Mouse (Mus musculus): ENCODE data around the gene Ythdc1.
"Not testable (repeated sequence)": the region's sequence is repeated elsewhere in the genome, so short reads cannot be mapped to it uniquely, and the experiment has no call there.

The Ythdc1 gene

DNA sequence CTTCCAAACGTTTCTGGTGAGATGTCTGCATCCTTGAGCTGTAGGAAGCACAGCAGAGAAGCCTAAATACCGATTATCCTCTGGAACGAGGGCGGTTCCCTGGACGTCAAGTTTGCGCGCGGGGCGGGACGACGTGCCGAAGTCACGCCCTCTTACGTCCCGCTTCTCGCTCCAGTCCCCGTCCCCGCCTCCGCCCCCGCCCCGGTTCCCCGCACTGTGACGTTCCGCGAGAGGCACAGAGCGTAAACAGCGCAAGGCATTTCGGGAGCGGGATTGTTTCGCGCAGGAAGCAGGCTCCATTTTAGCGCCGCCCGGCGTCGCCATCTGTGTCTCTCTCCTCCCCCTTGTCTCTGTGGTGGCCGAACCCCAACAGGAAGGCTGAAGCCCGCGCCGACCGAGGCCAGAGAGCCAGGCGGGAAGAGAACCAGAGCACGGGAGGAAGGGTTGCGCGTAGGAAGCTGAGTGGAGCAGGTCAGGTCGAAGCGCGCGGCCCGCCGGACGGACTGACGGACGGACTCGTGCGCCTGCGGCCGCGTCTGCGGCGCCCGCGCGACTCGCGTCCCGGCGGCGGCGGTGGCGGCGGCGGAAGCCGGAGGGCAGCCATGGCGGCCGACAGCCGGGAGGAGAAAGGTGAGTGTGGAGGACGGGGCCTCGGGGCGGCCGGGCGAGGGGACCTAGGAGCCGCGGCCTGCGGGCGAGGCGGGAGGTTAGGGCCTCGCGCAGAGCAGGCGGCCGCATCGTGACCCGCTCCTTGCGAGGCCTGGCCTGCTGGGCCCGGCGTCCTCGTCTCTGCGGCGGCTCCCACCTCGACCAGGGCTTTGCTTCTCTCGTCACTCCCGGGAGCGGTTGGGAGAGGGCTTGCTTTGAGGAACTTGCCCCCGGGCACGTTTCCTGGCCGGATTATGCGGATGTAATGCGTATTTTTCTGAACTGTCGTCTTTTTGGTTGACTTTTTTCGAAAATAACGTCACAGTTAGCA, at the start of gene Ythdc1:
Gene Ythdc1, plus strand, starts transcription at position 260 of the 979 bp plus-strand sequence.
- peak; percentile 95 for DNase-seq (ENCODE audit: low read depth, low spot score)

DNA sequence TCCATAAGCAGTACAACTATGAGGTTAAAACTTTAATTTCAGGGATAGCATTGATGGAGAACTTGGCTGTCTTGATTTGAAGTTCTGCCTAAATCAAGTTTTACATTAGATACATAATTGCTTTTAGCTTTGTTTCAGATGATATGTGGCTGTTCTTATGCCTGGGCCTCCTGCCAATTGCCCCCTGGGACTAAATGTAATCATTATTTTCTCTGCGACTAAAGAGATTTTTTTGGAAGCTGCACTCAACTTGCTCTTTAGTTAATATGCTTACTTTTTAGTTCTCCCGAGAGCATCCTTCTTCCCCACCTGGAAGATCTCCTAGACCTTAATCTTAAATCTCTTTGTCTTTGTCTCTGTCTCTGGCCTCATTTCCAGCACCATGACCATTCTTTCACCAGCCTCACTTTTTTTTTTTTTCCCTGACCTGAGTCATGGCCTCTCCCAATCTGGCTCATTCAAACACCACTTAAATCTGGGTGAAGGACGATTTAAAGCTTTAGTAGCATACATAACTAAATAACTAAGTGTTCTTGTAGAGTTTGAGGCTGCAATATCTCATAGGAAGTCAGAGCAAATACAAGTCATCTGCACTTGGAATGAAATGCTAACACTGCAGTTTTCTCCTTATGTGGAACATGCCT, 34.9 kb upstream of the Ythdc1 start:
- no peak for DNase-seq (ENCODE audit: low read depth, low spot score)

DNA sequence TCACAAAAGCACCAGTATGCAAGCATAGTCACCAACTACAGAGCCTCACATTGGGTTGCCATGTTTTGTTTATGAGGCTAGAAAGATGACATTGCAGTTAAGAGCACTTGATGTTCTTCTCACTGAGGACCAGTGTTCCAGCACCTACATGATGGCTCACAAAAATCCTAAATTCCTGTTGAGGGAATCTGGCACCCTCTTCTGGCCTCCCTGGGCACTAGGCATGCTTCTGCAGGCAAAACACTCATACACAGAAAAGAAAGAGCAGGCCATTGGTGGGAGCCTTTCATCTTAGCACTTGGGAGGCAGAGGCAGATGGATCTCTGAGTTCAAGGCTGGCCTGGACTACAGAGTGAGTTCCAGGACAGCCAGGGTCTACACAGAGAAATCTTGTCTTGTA, 33.0 kb upstream of the Ythdc1 start:
- DNase-seq (ENCODE audit: low read depth, low spot score), result peak; percentile 14

DNA sequence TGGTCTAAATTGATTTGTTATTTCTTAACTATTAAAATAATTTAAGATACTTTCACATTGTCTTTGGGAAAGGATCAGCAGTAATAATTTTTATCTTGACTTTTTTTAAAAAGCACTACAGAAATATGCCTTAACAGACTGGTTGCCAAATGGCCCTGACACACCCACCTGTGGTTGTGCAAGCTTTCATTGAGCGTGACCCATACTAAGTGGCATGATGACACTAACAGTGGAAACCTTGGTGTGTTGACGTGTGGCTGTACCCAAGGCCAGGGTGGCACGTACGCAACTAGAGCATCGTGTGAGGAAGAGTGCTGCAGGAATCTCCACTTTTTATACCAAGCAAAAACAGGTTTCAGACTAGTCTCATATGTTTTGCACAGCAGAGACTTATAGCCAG, 27.1 kb upstream of the Ythdc1 start:
- DNase-seq (ENCODE audit: low read depth, low spot score), result no peak

DNA sequence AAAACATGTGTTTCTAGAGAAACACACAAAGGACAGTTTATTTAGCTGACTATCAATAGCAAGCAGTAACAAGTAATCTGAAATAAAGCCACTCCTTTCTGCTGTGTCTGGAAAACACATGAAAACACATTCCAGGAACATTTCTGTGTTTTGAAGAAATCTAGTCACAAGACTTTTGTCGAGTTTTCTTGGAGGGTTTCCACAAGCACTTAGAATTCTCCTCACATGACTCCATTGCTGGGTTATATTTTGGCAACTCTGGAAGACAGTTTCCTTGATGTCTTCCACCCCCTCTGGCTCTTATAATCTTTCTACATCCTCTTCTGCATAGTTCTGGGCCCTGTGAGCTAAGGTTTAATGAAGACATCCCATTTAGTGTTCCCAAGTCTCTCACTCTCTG, 25.6 kb upstream of the Ythdc1 start:
- DNase-seq (ENCODE audit: low read depth, low spot score), result no peak

DNA sequence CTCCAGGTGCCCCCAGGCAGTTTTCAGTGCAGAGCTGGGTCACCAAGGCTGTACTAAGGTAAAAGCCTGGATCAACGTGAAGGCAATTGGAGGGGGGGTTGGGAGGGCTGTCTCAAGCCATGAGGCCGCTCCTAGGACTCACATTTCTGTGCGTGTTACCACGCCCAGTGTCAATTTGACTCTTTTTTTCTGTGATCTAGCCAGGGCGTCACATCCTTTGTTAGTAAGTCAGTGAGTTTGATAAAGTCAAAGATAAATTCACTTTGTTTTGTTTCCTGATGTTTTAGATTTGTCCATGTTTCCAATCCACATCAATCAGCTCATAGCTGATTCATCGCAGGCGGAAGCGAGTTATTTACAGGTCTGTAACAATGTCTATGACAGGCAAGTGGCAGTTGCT, 21.0 kb upstream of the Ythdc1 start:
- peak; percentile 22 for DNase-seq (ENCODE audit: low read depth, low spot score)

DNA sequence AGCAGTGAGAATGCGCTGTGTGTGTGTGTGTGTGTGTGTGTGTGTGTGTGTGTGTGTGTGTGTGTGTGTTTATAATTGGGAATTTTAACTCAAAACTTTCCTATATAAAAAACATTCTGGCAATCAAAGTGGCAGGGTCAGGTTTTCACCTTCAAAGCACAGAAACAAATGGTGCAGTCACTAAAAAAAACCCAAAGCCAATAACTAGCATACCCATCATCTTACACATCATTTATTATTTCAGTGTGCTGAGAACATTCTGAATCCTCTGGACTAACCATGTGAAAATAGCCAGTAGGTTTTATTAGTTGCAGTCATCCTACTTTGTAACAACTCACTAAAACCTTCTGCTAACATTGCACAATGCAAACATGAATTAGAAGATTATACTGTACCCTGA, 19.8 kb upstream of the Ythdc1 start:
- no peak for DNase-seq (ENCODE audit: low read depth, low spot score)

DNA sequence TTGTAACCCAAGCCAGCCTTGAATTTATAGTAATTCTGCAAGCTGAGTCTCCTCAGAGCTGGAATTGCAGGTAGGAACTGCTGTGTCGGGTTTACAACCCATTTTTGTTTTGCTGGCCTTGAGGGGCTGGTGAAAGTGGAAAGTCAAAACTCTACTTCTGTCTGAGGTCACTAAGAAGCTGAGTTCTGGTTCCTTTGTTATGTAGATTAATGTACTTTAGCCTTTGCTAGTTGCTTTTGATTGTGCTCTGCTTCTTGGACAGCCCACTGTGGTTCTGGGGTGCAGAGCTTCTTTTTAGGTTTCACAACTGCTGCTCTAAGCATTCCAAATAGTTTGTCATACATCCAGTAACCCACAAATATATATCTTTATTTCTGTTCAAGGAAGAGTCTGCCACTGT, 17.2 kb upstream of the Ythdc1 start:
- peak; percentile 61 for DNase-seq (ENCODE audit: low read depth, low spot score)

DNA sequence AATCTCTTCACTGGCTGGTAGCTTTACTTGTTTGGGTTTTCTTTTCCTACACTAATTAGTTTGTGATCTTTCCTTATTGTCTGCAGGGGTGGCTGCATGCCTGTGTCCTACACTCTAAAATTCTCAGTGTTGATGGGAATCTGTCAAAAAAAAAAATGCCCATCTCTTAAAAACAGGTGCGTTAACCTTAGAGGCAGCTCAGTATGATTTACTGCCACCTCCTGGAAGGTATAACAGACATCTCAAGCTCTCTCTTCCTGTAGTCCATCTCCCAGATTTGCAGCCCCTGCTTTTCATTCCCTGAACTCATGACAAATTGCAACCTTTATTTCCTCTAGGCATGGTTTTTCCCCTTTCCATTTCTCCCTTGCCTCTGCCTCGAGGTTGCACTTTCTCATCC, 14.1 kb upstream of the Ythdc1 start:
- no peak for DNase-seq (ENCODE audit: low read depth, low spot score)

DNA sequence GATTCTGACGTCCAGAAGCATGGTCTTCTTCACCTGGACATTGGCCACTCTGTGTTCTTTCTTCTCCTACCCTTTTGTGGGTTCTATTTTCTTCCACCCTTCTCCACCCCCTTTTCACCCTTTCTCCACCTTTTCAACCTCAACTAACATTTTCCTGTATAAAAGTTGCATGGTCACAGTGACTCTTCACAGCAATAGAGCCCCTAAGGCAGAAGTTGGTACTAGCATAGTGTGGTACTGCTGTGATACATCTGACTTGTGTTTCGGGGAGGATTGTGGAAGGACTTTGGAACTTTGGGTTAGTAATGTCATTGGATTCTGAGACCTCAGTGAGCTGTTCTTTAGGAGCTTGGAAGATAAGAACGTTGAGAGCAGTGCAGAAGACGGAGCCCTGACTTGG, 11.8 kb upstream of the Ythdc1 start:
- DNase-seq (ENCODE audit: low read depth, low spot score), result no peak

DNA sequence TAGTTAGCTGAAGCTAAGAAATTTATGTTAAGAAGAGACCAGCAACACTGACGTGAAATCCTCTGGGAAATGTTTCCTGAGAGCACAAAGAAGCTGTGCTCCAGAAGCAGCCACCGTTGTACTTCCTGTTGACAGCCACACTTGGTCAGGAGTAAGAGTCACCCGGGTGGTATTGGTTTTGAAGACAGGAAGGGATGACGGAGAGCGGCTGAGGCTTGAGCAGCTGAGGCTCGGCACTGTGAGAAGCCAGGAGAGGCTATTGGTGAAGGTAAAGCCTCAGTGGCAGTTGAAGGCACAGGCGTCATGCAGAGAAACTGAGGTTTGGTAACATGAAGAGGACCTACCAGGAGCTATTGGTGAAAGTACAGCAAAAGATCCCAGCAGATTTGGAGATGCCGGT, 11.2 kb upstream of the Ythdc1 start:
- no peak for DNase-seq (ENCODE audit: low read depth, low spot score)

DNA sequence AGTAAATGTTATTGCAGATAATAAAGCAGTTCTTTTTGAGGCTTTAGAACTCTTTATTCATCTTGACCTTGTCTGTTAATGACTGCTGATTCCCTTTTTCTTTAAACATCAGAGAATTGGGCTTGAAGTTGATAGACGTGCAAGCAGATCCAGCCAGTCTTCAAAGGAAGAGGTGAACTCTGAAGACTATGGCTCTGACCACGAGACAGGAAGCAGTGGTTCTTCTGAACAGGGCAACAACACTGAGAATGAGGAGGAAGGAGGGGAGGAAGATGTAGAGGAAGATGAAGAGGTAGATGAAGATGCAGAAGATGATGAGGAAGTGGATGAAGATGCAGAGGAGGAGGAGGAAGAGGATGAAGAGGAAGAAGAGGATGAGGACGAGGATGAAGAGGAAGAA, 12.8 kb downstream of the Ythdc1 start:
- DNase-seq (ENCODE audit: low read depth, low spot score), result no peak

DNA sequence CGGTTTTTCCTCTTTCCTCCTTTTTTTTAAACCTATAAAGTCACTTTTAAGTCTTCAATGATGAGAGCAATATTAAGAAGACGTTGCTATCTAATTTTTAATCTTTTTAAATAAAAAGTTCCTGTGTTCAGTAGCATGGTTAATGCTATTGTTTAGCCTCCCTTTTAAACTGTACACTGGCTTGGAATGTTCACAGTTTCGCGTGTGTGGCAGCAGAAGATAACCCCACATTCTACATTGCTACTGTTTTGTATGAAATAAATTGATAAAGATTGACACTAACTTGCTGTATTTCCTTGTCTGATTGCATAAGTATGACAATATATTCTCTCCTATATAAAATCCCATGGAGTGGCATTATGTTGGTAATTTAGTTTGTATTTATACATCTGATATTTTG, 32.4 kb downstream of the Ythdc1 start:
- not testable (repeated sequence) for DNase-seq (ENCODE audit: low read depth, low spot score)

DNA sequence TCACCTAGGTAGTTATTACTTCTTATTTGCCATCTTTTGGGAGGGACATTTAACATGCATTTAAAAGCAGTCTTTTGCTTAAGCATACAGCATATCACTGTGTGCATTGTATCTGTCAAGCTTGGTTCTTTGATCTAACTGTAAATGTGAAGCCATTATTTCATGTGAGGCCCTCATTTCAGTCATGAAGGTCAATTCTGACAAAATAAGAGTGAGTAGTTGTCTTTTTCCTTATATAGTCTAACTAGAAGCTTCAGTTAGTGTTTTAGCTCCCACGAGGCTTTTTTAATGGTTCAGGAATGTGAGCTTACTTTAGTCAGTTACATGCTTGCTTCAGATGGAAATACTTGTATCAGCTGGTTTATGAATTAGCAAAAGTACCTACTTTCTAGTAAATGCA, 34.1 kb downstream of the Ythdc1 start:
- DNase-seq (ENCODE audit: low read depth, low spot score), result no peak

DNA sequence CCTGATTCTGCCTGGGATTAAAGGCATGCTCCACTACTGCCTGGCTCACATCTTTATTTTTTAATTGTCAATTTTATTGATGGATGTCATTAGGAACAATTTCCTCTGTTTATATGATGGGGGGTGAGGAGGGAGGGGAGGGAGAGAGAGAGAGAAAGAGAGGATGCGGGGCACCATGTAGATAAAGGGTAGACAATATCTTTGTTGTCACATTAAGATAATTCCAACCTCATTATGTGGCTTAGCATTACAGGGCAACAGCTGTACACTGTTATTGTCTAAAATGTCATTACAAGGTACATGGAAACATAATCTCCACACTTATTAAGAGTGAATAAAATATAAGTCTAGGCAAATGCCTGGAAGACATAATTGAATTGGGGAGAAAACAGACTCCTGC, 35.5 kb downstream of the Ythdc1 start:
- no peak for DNase-seq (ENCODE audit: low read depth, low spot score)

DNA sequence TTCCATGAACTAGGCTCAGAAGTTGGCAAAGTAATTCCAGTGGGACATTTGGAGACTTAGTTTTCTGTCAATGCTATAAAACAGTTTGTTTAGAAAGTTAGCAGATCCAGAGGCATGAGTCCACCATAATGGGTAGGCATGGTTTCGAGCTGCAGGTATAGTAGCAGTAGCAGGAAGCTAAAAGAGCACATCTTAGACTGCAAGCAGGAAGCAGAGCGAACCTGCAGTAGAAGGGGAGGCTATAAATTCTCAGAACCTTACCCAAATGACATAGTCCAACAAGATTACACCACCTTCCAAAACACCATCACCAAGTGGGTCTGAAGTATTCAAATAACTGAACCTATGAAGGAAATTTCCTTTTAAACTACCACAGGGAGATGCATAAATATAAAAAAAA, 36.2 kb downstream of the Ythdc1 start:
- no peak for DNase-seq (ENCODE audit: low read depth, low spot score)

DNA sequence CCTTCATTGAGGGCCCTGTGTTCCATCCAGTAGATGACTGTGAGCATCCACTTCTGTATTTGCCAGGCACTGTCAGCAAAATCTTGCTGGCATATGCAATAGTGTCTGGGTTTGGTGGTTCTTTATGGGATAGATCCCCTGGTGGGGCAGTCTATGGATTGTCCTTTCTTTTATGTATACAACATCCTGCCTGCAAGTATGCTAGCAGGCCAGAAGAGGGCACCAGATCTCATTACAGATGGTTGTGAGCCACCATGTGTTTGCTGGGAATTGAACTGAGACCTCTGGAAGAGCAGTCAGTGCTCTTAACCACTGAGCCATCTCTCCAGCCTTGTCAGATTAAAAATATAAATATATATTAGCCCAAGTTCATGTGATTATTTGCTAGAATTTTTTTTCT, 37.2 kb downstream of the Ythdc1 start:
- not testable (repeated sequence) for DNase-seq (ENCODE audit: low read depth, low spot score)

DNA sequence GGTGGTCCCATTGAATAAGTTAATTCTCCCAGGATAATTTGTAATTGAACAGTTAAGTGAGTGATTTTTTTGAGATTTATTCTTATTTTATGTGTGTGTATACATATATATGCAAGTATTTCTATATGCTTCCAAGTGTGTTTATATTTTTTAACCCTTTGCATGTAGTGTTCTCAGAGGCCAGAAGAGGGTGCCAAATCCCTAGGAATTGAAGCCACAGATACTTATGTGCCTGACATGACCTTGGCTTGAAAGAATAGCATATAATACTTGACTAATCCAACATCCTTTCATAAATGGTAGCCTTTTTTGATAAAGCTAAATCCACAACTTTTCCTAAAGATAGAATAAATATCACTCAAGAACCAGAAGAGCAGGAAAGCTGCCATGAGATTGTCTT, 46.1 kb downstream of the Ythdc1 start:
- DNase-seq (ENCODE audit: low read depth, low spot score), result peak; percentile 30

DNA sequence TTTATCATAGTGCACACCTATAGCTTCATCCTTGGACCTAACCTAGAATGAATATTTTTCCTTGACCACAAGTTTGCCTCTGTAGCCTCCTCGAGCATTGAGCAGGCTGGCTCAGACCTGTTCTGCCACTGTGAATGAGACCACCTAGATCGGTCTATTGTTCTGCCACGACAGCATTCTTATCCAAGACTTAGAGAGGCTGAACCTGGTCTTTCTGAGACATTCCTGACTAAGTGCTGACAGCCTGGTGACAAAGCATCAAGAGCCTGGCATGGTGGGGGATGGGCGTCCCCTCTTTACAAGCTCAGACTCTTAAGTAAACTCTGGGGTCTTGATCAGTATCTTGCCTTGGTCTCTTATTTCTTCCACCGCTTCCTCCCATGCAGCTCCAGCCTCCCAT, 47.6 kb downstream of the Ythdc1 start:
- peak; percentile 95 for DNase-seq (ENCODE audit: low read depth, low spot score)

DNA sequence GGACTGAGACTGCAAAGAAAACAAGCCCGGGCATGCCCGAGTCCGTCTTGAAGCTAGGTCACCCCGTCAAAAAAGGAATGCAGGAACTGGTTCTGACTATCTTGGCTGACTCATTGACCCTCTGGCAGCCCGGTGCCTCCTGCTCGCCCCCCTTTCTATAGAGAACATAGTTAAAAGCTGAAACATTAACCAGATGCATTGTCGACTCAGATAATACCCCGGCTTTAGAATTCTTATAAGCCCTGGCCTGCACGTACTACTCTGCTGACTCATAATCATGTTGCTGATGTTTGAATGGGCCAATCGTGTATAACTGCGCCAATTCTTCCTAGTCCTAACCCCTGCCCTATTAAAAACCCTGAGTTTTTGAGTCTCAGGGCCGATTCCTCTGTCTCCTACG, 52.5 kb downstream of the Ythdc1 start:
- DNase-seq (ENCODE audit: low read depth, low spot score), result not testable (repeated sequence)

DNA sequence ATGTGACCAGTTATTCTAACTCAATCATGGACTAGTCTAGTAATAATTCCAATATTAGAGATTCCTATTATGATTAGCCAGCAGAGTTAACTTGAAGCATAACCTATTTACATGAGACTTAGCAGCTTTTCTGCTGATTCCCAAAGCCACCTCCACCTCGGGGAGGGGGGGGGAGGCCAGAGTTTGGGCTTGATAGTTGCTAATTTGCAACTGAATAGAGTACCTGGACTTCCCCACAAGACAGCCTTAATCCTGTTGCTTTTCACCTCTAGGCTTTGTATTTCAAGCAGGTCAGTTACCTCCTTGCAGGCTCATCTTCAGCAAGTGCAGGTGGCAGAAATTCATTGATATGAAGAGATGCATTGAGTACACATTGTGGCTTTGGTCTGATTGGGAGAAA, 53.7 kb downstream of the Ythdc1 start:
- peak; percentile 91 for DNase-seq (ENCODE audit: low read depth, low spot score)

DNA sequence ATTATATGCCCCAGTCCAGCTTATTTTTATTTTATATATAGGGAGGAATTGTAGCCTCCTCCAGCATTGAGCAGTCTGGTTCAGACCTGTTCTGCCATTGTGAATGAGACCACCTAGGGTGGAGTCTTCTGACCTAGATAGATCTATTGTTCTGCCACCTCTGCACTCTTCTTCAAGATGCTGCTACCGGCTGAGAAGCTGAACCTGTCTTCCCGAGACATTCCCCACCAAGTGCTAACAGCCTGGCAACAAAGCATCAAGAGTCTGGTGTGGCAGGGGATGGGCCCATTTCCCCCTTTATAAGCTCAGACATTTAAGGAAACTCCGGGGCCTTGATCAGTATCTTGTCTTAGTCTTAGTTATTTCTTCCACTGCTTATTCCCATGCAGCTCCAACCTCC, 54.3 kb downstream of the Ythdc1 start:
- peak; percentile 92 for DNase-seq (ENCODE audit: low read depth, low spot score)

DNA sequence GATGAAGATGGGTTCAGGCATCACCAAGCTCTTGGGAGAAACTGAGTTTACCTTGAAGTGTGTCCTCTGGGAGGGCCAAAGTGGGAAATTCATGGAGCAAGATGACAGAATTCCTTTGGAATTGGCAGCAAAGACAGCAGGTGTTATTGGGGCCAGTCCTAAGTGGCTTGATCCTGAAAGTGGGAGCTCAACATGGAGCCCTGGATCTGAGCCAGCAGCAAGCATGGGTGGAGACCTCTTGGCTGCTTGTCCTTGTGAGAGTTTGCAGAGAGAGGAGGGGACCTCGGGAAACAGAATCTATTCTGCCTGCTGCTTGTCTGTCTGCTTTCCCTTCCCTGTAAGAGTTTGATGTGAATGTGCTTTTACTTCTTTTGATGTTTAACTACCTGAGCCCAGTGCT, 67.9 kb downstream of the Ythdc1 start:
- no peak for DNase-seq (ENCODE audit: low read depth, low spot score)
